Mouse (Mus musculus): ENCODE data around the gene Odf3l1. TPM values are rescaled to one million over a fixed set of nuclear protein-coding genes. Genes with fewer than 3 reads are reported as not detected.

The Odf3l1 gene
- polyA plus RNA-seq, 1 experiment from 2014 or later = not detected

GRCm38 (mm10) chr9:56862863-56863262, 1.6 kb downstream of the Odf3l1 start:
- H3K4me3 ChIP-seq = no peak overlapping the region
- H3K9me3 ChIP-seq = no peaks in the 10 kb centered on the region
- no peak overlapping the region for H3K9ac ChIP-seq
- WGBS = 55% methylated on average over 2 of the region's 2 CpGs
- H3K4me2 ChIP-seq = no peak overlapping the region
- ATAC-seq (ENCODE audit: low FRiP score) = no peak
- H3K27me3 ChIP-seq = peaks cover 40% of the 10 kb centered on the region
- H3K4me1 ChIP-seq (replicated peaks) = peaks cover 21% of the 10 kb centered on the region
- no peaks in the 10 kb centered on the region for H3K36me3 ChIP-seq
- no peak overlapping the region for H3K27ac ChIP-seq

GRCm38 (mm10) chr9:56860486-56861269, 3.8 kb downstream of the Odf3l1 start:
- Histone ChIP-seq H3K4me2 (no peak overlapping the region), H3K4me1 (replicated peaks) (peaks cover 17% of the 10 kb centered on the region; the same call in 1 of the 2 replicates), H3K9ac (no peak overlapping the region), H3K4me3 (no peak overlapping the region), H3K9me3 (no peaks in the 10 kb centered on the region), H3K27me3 (peaks cover 31% of the 10 kb centered on the region), H3K27ac (no peak overlapping the region), H3K36me3 (no peaks in the 10 kb centered on the region)
- 65% methylated on average over 15 of the region's 15 CpGs for WGBS
- ATAC-seq (ENCODE audit: low FRiP score) = no peak

- WGBS = 87% methylated on average over 3 of the region's 3 CpGs
- H3K27ac ChIP-seq = no peak overlapping the region
- peaks cover 16% of the 10 kb centered on the region; the same call in 1 of the 2 replicates for H3K4me1 ChIP-seq (replicated peaks)
- no peak overlapping the region for H3K4me2 ChIP-seq
- no peaks in the 10 kb centered on the region for H3K36me3 ChIP-seq
- ATAC-seq (ENCODE audit: low FRiP score) = no peak
- H3K27me3 ChIP-seq = peaks cover 24% of the 10 kb centered on the region
- no peak overlapping the region for H3K9ac ChIP-seq
- no peaks in the 10 kb centered on the region for H3K9me3 ChIP-seq
- H3K4me3 ChIP-seq = no peak overlapping the region
Measured at GRCm38 (mm10) chr9:56860035-56860434, 4.4 kb downstream of the Odf3l1 start.

GRCm38 (mm10) chr9:56857463-56857862, 7.0 kb downstream of the Odf3l1 start:
- Histone ChIP-seq H3K4me3 (no peak overlapping the region), H3K9me3 (no peaks in the 10 kb centered on the region), H3K4me1 (replicated peaks) (0 out of 2 replicates have a peak, but pooled peaks cover 6% of the 10 kb centered on the region), H3K36me3 (no peaks in the 10 kb centered on the region), H3K4me2 (no peak overlapping the region), H3K27ac (no peak overlapping the region), H3K27me3 (no peaks in the 10 kb centered on the region; the same call in 1 of the 2 replicates), H3K9ac (no peak overlapping the region)
- 73% methylated on average over 3 of the region's 3 CpGs for WGBS
- ATAC-seq (ENCODE audit: low FRiP score) = no peak

- 33% methylated on average over 11 of the region's 11 CpGs for WGBS
- Histone ChIP-seq H3K9ac (no peak overlapping the region), H3K9me3 (no peaks in the 10 kb centered on the region), H3K27me3 (no peaks in the 10 kb centered on the region), H3K36me3 (no peaks in the 10 kb centered on the region), H3K4me2 (no peak overlapping the region), H3K27ac (0 out of 2 replicates have a peak overlapping the region, but pooled peaks have one; percentile 5), H3K4me1 (replicated peaks) (peaks cover 14% of the 10 kb centered on the region), H3K4me3 (no peak overlapping the region)
- no peak for ATAC-seq (ENCODE audit: low FRiP score)
Measured at GRCm38 (mm10) chr9:56851778-56852177, 12.7 kb downstream of the Odf3l1 start.

- ATAC-seq (ENCODE audit: low FRiP score) = no peak
- H3K36me3 ChIP-seq = no peaks in the 10 kb centered on the region
- H3K4me2 ChIP-seq = no peak overlapping the region
- no peaks in the 10 kb centered on the region for H3K9me3 ChIP-seq
- H3K27ac ChIP-seq = no peak overlapping the region
- no peak overlapping the region for H3K4me3 ChIP-seq
- peaks cover 23% of the 10 kb centered on the region for H3K4me1 ChIP-seq (replicated peaks)
- H3K9ac ChIP-seq = no peak overlapping the region
- H3K27me3 ChIP-seq = no peaks in the 10 kb centered on the region
- WGBS = 82% methylated on average over 4 of the region's 4 CpGs
Measured at GRCm38 (mm10) chr9:56850905-56851252, 13.6 kb downstream of the Odf3l1 start.

GRCm38 (mm10) chr9:56850128-56850904, 14.2 kb downstream of the Odf3l1 start:
- H3K27me3 ChIP-seq = no peaks in the 10 kb centered on the region
- WGBS = 74% methylated on average over 14 of the region's 14 CpGs
- no peak overlapping the region for H3K4me2 ChIP-seq
- no peak overlapping the region for H3K27ac ChIP-seq
- peaks cover 28% of the 10 kb centered on the region for H3K4me1 ChIP-seq (replicated peaks)
- no peaks in the 10 kb centered on the region for H3K9me3 ChIP-seq
- no peak for ATAC-seq (ENCODE audit: low FRiP score)
- H3K4me3 ChIP-seq = no peak overlapping the region
- H3K36me3 ChIP-seq = no peaks in the 10 kb centered on the region
- no peak overlapping the region for H3K9ac ChIP-seq

- no peak overlapping the region for H3K9ac ChIP-seq
- no peak overlapping the region for H3K4me2 ChIP-seq
- H3K27ac ChIP-seq = no peak overlapping the region
- no peaks in the 10 kb centered on the region for H3K27me3 ChIP-seq
- H3K4me1 ChIP-seq (replicated peaks) = peaks cover 53% of the 10 kb centered on the region
- peak; percentile 62; the same call in 1 of the 2 replicates for ATAC-seq (ENCODE audit: low FRiP score)
- no peaks in the 10 kb centered on the region for H3K9me3 ChIP-seq
- WGBS = 22% methylated on average over 3 of the region's 3 CpGs
- no peaks in the 10 kb centered on the region for H3K36me3 ChIP-seq
- no peak overlapping the region for H3K4me3 ChIP-seq
Measured at GRCm38 (mm10) chr9:56847523-56847922, 17.0 kb downstream of the Odf3l1 start.

- H3K27ac ChIP-seq = peak overlapping the region; percentile 63
- H3K4me1 ChIP-seq (replicated peaks) = peaks cover 63% of the 10 kb centered on the region
- H3K4me3 ChIP-seq = no peak overlapping the region
- ATAC-seq (ENCODE audit: low FRiP score) = no peak
- no peak overlapping the region for H3K4me2 ChIP-seq
- 53% methylated on average over 8 of the region's 8 CpGs for WGBS
- H3K36me3 ChIP-seq = no peaks in the 10 kb centered on the region
- no peaks in the 10 kb centered on the region for H3K27me3 ChIP-seq
- H3K9ac ChIP-seq = no peak overlapping the region
- H3K9me3 ChIP-seq = no peaks in the 10 kb centered on the region
Measured at GRCm38 (mm10) chr9:56844644-56845043, 19.8 kb downstream of the Odf3l1 start.

- Histone ChIP-seq H3K4me3 (no peak overlapping the region), H3K4me1 (replicated peaks) (peaks cover 63% of the 10 kb centered on the region), H3K9ac (peak overlapping the region; percentile 29; the same call in 1 of the 2 replicates), H3K27me3 (no peaks in the 10 kb centered on the region), H3K9me3 (no peaks in the 10 kb centered on the region), H3K27ac (peak overlapping the region; percentile 63), H3K4me2 (no peak overlapping the region), H3K36me3 (no peaks in the 10 kb centered on the region)
- 33% methylated on average over 7 of the region's 7 CpGs for WGBS
- ATAC-seq (ENCODE audit: low FRiP score) = no peak
Measured at GRCm38 (mm10) chr9:56843679-56844188, 20.7 kb downstream of the Odf3l1 start.

- 47% methylated on average over 3 of the region's 3 CpGs for WGBS
- peak; percentile 49 for ATAC-seq (ENCODE audit: low FRiP score)
- Histone ChIP-seq H3K9me3 (no peaks in the 10 kb centered on the region), H3K4me2 (no peak overlapping the region), H3K9ac (peak overlapping the region; percentile 30; the same call in 1 of the 2 replicates), H3K4me3 (no peak overlapping the region), H3K4me1 (replicated peaks) (peaks cover 63% of the 10 kb centered on the region), H3K27me3 (0 out of 2 replicates have a peak, but pooled peaks cover 3% of the 10 kb centered on the region), H3K36me3 (no peaks in the 10 kb centered on the region), H3K27ac (peak overlapping the region; percentile 77)
Measured at GRCm38 (mm10) chr9:56842303-56842719, 22.2 kb downstream of the Odf3l1 start.

- H3K4me3 ChIP-seq = no peak overlapping the region
- H3K9me3 ChIP-seq = no peaks in the 10 kb centered on the region
- no peak overlapping the region for H3K4me2 ChIP-seq
- H3K4me1 ChIP-seq (replicated peaks) = peaks cover 62% of the 10 kb centered on the region
- H3K27me3 ChIP-seq = 0 out of 2 replicates have a peak, but pooled peaks cover 3% of the 10 kb centered on the region
- peak overlapping the region; percentile 30; the same call in 1 of the 2 replicates for H3K9ac ChIP-seq
- peak overlapping the region; percentile 77 for H3K27ac ChIP-seq
- no peak; the same call in 1 of the 2 replicates for ATAC-seq (ENCODE audit: low FRiP score)
- no peaks in the 10 kb centered on the region for H3K36me3 ChIP-seq
Measured at GRCm38 (mm10) chr9:56841864-56842263, 22.6 kb downstream of the Odf3l1 start.

All from hindbrain, embryonic 13.5 days (tissue).